Mouse (Mus musculus) macrophage (primary cell): ENCODE measurements around the gene Pde6d. TPM values are rescaled to one million over a fixed set of nuclear protein-coding genes. Genes with fewer than 3 reads are reported as not detected.

Source experiments
- H3K27ac ChIP-seq: fragments of 350-480 bp; formaldehyde crosslinking; 2 replicates; pipeline ENCODE4 v1.9.0; 2021
- H3K36me3 ChIP-seq: fragments of 350-480 bp; formaldehyde crosslinking; 2 replicates; pipeline ENCODE4 v1.9.0; 2021; ENCODE audit errors: inconsistent target
- H3K4me3 ChIP-seq: fragments of 350-480 bp; formaldehyde crosslinking; 2 replicates; pipeline ENCODE4 v1.9.0; 2021; ENCODE audit errors: inconsistent target
- H3K79me2 ChIP-seq: fragments of 350-480 bp; formaldehyde crosslinking; 2 replicates; pipeline ENCODE4 v1.9.0; 2021; ENCODE audit errors: inconsistent target
- WGBS: methylation state at CpG from one replicate; pipeline ENCODE4 v1.1.7; 2026; ENCODE audit warnings: inconsistent platforms; ENCODE audit not compliant: missing documents; 5-methylcytosine and 5-hydroxymethylcytosine counted together
- polyA plus RNA-seq: library from polyadenylated mRNA; stranded (reverse); fragments of 250-400 nt; gene quantifications from 3 replicates; pipeline ENCODE4 v1.2.4, GENCODE M21; 2018; ENCODE audit warnings: inconsistent platforms
- total RNA-seq, 78 experiments: library from RNA; depleted of rRNA; stranded (reverse); fragments of 250-400 nt; gene quantifications; 1 replicate in 9 of 78; 2 replicates in 24 of 78; 3 replicates in 43 of 78; 4 replicates in 2 of 78; pipeline ENCODE4 v1.2.4; 2018; ENCODE audit warnings: inconsistent platforms in 56 of 78

Gene Pde6d
- total RNA-seq (2018; cell fraction: chromatin; rRNA removed): 10 to 100 TPM in 14 of 26 experiments, 1 to 10 TPM in 12; 2.7 to 19.5 (median 12.7) TPM
- total RNA-seq (2018; cell fraction: cytosol; rRNA removed): 10 to 100 TPM; 20.8 to 44.6 (median 37.1) TPM
- 10 to 100 TPM in 19 of 26 experiments, 1 to 10 TPM in 7; 6.1 to 23.5 (median 14.7) TPM for total RNA-seq (2018; cell fraction: nucleus; rRNA removed)
- polyA plus RNA-seq: 23.4 to 36.5 TPM (median 31.5 TPM) in 3 replicates

DNA sequence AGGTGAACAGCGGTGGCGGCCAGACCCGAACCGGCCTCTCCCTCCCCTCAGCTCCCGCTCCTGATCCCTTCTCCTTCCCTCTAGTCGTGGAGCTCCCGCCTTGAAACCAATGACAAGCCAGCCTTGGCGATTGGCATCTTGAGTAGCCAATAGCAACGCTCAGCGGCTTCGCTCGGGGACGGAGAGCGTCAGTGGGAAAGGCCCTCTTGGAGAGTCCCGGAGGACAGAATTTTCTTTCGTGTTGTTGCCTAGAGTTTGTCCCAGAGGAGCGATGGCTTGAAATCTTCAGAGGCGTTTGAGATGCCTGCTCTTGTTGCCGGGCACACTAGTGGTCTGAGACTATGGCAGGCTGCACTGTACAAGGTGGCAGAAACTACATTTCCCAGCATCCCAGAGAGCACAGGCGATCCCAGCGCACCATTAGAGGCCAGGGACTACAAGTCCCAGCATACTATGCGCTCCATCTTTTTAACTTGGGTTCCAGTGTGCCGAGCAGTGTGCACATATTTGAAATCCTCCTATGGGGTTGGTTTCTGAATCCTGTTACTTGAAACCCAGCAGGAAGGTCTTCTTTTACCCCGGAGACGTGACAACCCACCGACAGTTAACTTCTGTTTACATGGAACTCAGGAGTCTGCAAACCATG, at the start of gene Pde6d, which contains the start of gene Cops7b:
Pde6d (minus strand) TSS at position 179 of the 646 bp plus-strand sequence.
Cops7b (plus strand) TSS at position 454 of the 646 bp plus-strand sequence.
- Histone ChIP-seq H3K79me2 (peaks cover 41% of the 10 kb centered on the region), H3K4me3 (peak within 1 kb of the TSS; percentile 66), H3K36me3 (no peaks in the 10 kb centered on the region), H3K27ac (peak within 1 kb of the TSS; percentile 58)
- WGBS: under 1% methylated on average over 24 of the region's 26 CpGs

DNA sequence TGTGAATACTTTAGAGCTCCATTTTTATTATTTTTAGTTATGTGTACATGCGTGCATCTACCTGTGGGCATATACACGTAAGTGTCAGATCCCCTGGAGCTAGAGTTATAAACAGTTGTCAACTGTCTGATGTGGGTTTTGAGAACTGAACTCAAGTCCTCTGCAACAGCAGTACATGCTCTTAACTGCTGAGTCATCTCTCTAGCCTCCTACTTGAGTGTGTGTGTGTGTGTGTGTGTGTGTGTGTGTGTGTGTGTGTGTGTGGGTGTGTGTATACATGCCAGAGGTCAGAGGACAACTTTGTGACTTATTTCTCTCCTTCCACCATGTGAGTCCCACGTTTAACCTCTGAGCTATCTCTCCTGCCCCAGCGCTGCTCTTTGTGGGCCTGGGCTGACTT, 48.1 kb upstream of the Pde6d start:
- H3K4me3 ChIP-seq: no peak overlapping the region
- H3K27ac ChIP-seq: no peak overlapping the region
- no peaks in the 10 kb centered on the region for H3K79me2 ChIP-seq
- 74% methylated on average over 4 of the region's 4 CpGs for WGBS
- H3K36me3 ChIP-seq: no peaks in the 10 kb centered on the region

DNA sequence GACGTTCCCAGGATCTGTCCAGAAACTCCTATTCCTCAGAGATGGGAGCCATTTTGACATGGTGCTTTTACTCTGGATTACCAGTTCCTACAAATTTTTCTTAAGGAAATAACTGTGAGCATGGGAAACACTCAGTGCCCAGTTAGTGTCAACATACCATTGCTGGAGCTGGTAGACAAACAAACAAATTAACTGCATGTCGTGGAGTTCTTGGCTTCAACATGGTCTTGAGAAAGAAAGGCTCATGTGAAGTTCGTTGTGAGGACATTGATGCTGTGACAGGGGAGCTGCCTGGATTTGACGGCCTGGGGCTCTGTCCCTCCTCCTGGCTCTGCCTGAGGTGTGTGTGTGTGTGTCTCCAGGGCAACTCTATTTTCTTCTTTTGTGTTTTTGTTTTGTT, 47.5 kb upstream of the Pde6d start:
- 83% methylated on average over 4 of the region's 4 CpGs for WGBS
- H3K79me2 ChIP-seq: no peaks in the 10 kb centered on the region
- no peak overlapping the region for H3K27ac ChIP-seq
- no peaks in the 10 kb centered on the region for H3K36me3 ChIP-seq
- H3K4me3 ChIP-seq: no peak overlapping the region

DNA sequence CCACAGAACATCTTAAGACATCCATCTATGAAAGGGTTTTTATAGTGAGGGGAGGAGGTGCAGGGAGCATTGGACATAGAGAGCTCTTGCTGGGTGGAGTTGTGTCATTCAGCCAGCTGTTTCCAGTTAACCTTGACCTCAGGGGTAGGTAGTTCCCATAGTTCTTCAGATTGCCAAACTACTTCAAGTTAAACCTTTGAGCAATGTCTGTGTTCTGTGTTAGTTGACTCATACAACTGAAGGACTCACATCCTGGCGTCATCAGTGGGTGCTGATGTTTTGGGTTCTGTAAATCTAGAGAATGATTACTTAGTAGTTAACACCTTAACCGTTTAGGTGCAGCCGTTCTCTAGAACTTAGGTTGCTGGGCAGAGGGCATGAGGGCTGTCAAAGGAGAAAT, 45.8 kb upstream of the Pde6d start:
- no peaks in the 10 kb centered on the region for H3K36me3 ChIP-seq
- H3K79me2 ChIP-seq: no peaks in the 10 kb centered on the region
- no peak overlapping the region for H3K27ac ChIP-seq
- WGBS: 80% methylated on average over 3 of the region's 3 CpGs
- no peak overlapping the region for H3K4me3 ChIP-seq

- no peak overlapping the region for H3K4me3 ChIP-seq
- H3K79me2 ChIP-seq: no peaks in the 10 kb centered on the region
- no peaks in the 10 kb centered on the region for H3K36me3 ChIP-seq
- no peak overlapping the region for H3K27ac ChIP-seq
- WGBS: 61% methylated on average over 16 of the region's 16 CpGs
Measured at GRCm38 (mm10) chr1:86623001-86624000, 40.9 kb upstream of the Pde6d start.

GRCm38 (mm10) chr1:86622296-86622695, 39.9 kb upstream of the Pde6d start:
- H3K27ac ChIP-seq: no peak overlapping the region
- H3K36me3 ChIP-seq: no peaks in the 10 kb centered on the region
- no peak overlapping the region for H3K4me3 ChIP-seq
- 81% methylated on average over 2 of the region's 2 CpGs for WGBS
- no peaks in the 10 kb centered on the region for H3K79me2 ChIP-seq

DNA sequence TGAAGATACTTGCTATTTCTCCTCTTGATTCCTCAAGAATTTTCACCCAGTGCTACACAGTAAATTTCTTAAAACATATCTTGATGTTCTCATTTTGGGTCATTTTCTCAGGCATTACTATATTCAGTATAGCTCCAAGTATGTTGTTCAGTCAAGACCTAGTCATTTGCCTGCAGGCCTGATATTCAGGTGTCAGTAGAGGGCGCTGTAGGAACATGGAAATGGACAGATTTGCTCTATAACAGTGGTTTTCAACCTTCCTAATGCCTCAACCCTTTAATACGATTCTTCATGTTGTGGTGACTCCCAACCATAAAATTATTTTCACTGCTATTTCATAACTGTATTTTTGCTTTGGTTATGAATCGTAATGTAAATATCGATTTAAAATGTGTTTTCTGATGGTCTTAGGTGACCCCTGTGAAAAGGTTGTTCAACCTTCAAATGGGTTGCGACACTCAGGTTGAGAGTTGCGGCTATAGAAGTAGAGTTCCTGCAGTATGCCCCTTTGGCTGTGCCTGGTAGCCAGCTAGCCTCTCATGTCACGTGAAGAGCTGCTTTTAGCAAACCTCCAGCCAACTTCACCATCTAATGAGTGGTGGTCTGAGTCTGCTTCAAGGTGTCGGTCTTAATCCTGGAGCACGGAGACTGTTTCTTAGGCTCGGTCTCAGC, 36.2 kb upstream of the Pde6d start:
- H3K79me2 ChIP-seq: no peaks in the 10 kb centered on the region
- WGBS: 60% methylated on average over 10 of the region's 10 CpGs
- H3K4me3 ChIP-seq: no peak overlapping the region
- H3K27ac ChIP-seq: no peak overlapping the region
- no peaks in the 10 kb centered on the region for H3K36me3 ChIP-seq

GRCm38 (mm10) chr1:86614269-86614668, 31.8 kb upstream of the Pde6d start:
- no peaks in the 10 kb centered on the region for H3K79me2 ChIP-seq
- no peaks in the 10 kb centered on the region for H3K36me3 ChIP-seq
- H3K27ac ChIP-seq: no peak overlapping the region
- H3K4me3 ChIP-seq: no peak overlapping the region

DNA sequence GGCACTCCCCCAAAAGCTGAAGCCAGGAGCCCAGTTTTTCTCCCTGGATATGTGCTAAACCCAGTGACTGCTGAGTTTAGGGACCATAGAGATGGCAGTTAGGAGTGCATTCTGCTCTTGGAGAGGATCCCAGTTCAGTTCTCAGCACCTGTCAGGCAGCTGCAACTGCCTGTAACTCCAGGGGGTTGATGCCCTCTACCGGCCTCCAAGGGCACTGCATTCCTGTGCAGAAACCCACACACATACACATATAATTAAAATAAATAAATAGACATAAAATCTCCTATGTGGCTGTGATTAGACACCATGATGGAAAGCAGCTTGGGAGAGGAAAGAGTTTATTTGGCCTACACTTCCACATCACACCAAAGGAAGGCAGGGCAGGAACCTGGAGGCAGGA, 29.7 kb upstream of the Pde6d start:
- no peak overlapping the region for H3K27ac ChIP-seq
- H3K4me3 ChIP-seq: no peak overlapping the region
- WGBS: 78% methylated on average over 1 of the region's 1 CpGs
- H3K79me2 ChIP-seq: no peaks in the 10 kb centered on the region
- peaks cover 16% of the 10 kb centered on the region; the same call in 1 of the 2 replicates for H3K36me3 ChIP-seq

GRCm38 (mm10) chr1:86610954-86611353, 28.5 kb upstream of the Pde6d start:
- no peaks in the 10 kb centered on the region for H3K79me2 ChIP-seq
- peaks cover 21% of the 10 kb centered on the region; the same call in 1 of the 2 replicates for H3K36me3 ChIP-seq
- H3K4me3 ChIP-seq: no peak overlapping the region
- H3K27ac ChIP-seq: no peak overlapping the region
- 94% methylated on average over 1 of the region's 1 CpGs for WGBS

DNA sequence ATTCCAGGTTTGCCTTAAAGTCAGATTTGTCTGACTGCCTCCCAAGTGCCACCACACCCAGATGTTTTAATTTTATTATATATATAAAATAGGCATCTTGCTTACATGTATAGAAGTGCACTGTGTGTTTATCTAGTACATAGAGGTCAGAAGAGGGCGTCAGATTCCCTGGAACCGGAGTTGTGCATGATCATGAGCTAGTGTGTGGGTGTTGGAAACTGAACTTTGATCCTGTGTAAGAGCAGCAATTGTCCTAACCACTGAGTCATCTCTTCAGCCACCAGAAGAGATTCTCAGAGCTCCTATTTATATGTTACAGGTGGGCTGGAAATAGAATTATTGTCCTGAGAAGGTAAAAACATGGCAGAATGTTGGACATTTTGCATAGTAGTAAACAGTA, 17.7 kb upstream of the Pde6d start:
- WGBS: 100% methylated on average over 2 of the region's 2 CpGs
- Histone ChIP-seq H3K36me3 (peaks cover 71% of the 10 kb centered on the region), H3K4me3 (no peak overlapping the region), H3K27ac (no peak overlapping the region), H3K79me2 (no peaks in the 10 kb centered on the region)

GRCm38 (mm10) chr1:86598516-86598915, 16.1 kb upstream of the Pde6d start:
- Histone ChIP-seq H3K79me2 (no peaks in the 10 kb centered on the region), H3K36me3 (peaks cover 73% of the 10 kb centered on the region), H3K27ac (no peak overlapping the region), H3K4me3 (no peak overlapping the region)
- 76% methylated on average over 3 of the region's 3 CpGs for WGBS

GRCm38 (mm10) chr1:86596512-86596911, 14.1 kb upstream of the Pde6d start:
- Histone ChIP-seq H3K36me3 (peaks cover 62% of the 10 kb centered on the region), H3K4me3 (no peak overlapping the region), H3K79me2 (no peaks in the 10 kb centered on the region), H3K27ac (no peak overlapping the region)
- WGBS: 98% methylated on average over 6 of the region's 6 CpGs

DNA sequence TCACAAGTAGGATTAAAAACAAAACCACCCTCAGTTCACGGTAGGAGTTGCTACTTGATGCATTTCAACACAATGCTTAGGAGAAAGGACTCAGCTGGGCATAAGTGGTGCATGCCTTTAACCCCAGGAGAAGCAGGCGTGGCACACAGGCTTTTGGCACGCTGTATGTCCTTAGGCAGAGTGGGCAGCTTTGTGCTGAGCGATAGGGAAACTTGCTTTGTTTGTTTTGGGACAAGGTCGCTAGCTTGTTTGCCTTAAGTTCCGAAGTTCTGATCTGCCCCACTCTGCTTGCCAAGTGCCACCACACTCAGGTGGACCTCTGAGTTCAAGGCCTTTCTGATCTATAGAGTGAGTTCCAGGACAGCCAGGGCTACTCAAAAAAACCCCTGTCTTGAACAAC, 12.9 kb upstream of the Pde6d start:
- Histone ChIP-seq H3K4me3 (no peak overlapping the region), H3K27ac (no peak overlapping the region), H3K79me2 (peaks cover 5% of the 10 kb centered on the region; the same call in 1 of the 2 replicates), H3K36me3 (peaks cover 65% of the 10 kb centered on the region)
- WGBS: 95% methylated on average over 6 of the region's 6 CpGs
